Mouse (Mus musculus) ES-E14 (cell line): ENCODE data around the gene Proser2.

ENCODE experiments used
- CHD2 ChIP-seq: IDR thresholded peaks from 2 replicates; pipeline ENCODE4 v1.6.1; 2014; ENCODE audit warnings: mild to moderate bottlenecking, low read depth, low read length, inconsistent platforms
- HCFC1 ChIP-seq: IDR thresholded peaks from 2 replicates; pipeline ENCODE4 v1.6.1; 2012; ENCODE audit warnings: low read length, inconsistent platforms, borderline replicate concordance; ENCODE audit not compliant: insufficient read depth
- ZC3H11A ChIP-seq: IDR thresholded peaks from 2 replicates; pipeline ENCODE4 v1.6.1; 2012; ENCODE audit warnings: low read depth, mild to moderate bottlenecking, inconsistent platforms, low read length, borderline replicate concordance

DNA sequence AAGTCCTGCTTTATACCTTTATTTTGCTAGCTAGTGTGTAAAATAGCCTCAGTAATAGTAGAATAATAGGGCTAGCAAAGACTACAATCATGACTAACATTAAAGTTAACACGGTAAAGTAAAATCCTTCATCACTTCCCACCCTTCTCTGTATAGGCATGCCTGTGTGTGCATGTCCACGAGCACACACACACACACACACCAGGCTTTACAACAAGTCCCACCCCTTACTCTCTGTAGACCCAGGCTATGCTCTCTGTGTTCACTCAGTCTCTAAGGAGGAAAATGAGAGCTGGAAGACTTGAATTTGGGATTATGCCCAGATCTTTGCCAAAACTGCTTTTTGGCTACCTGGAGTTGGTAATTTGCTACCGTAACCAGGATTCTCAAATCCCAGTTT, 81.0 kb downstream of the Proser2 start:
- TF ChIP-seq HCFC1 (no peak), ZC3H11A (no peak), CHD2 (no peak)
